8 mouse cellular contexts compared by ENCODE assay signal in genomic region chr11:119546496-119547182, GRCm38 (mm10). TPM values are rescaled to one million over a fixed set of nuclear protein-coding genes. Genes with fewer than 3 reads are reported as not detected.
DNase-seq lines count a peak whose midpoint lies in the region; ATAC-seq and TF ChIP-seq lines count a peak whose summit lies in the region.

No protein-coding gene starts in this region.

- ATAC-seq in forebrain, embryonic 11.5 days (replicated peaks; ENCODE audit: low FRiP score) = no peak
- ATAC-seq in hindbrain, embryonic 13.5 days (ENCODE audit: low FRiP score) = no peak
- ATAC-seq in midbrain, postnatal 0 days (ENCODE audit: low FRiP score) = no peak
- no peak for ATAC-seq in activated CD4-positive, CD25-positive, alpha-beta regulatory T cell, adult 4 months

- no peaks in the 10 kb centered on the region for H3K9me3 ChIP-seq in forebrain, embryonic 11.5 days (ENCODE audit: control insufficient read depth, low read length)
- no peaks in the 10 kb centered on the region for H3K9me3 ChIP-seq in hindbrain, embryonic 13.5 days
- H3K9me3 ChIP-seq in midbrain, postnatal 0 days (ENCODE audit: low read length) = no peaks in the 10 kb centered on the region

- H3K4me1 ChIP-seq in kidney, adult 2 months (ENCODE audit: control insufficient read depth, insufficient read depth, low read length) = no peaks in the 10 kb centered on the region
- H3K4me1 ChIP-seq in forebrain, embryonic 11.5 days (replicated peaks; ENCODE audit: control insufficient read depth, insufficient read depth, low read length) = peaks cover 30% of the 10 kb centered on the region
- H3K4me1 ChIP-seq in hindbrain, embryonic 13.5 days (replicated peaks) = peaks cover 94% of the 10 kb centered on the region
- peaks cover 10% of the 10 kb centered on the region; the same call in 1 of the 2 replicates for H3K4me1 ChIP-seq in midbrain, postnatal 0 days (ENCODE audit: insufficient read depth, low read length)

- TF ChIP-seq CTCF in kidney, adult 2 months (conservative IDR thresholded peaks at IDR 0.05; ENCODE audit: insufficient read depth, insufficient read length, low read depth, low read length) = no peak
- TF ChIP-seq CTCF in midbrain, postnatal 0 days (IDR thresholded peaks at IDR 0.05) = no peak

- WGBS in kidney, adult 2 months = 1% methylated on average over 46 of the region's 46 CpGs
- WGBS in forebrain, embryonic 11.5 days = under 1% methylated on average over 41 of the region's 46 CpGs
- WGBS in hindbrain, embryonic 13.5 days = under 1% methylated on average over 45 of the region's 46 CpGs
- 1% methylated on average over 44 of the region's 46 CpGs for WGBS in midbrain, postnatal 0 days

- peak; percentile 15 for DNase-seq in kidney, adult 18-20 months
- no peak for DNase-seq in kidney, adult 2 months
- DNase-seq in NIH3T3 (ENCODE audit: low read depth) = peak; percentile 37
- DNase-seq in forebrain, embryonic 11.5 days (ENCODE audit: low spot score) = no peak
- DNase-seq in midbrain, postnatal 0 days (ENCODE audit: low spot score) = no peak
- no peak for DNase-seq in thymus, postnatal 14 days

- peaks cover 6% of the 10 kb centered on the region for H3K27me3 ChIP-seq in kidney, adult 2 months (replicated peaks; ENCODE audit: control insufficient read depth, insufficient read depth, low read length)
- peaks cover 63% of the 10 kb centered on the region for H3K27me3 ChIP-seq in forebrain, embryonic 11.5 days (ENCODE audit: control insufficient read depth, insufficient read depth, low read length)
- H3K27me3 ChIP-seq in hindbrain, embryonic 13.5 days = peaks cover 86% of the 10 kb centered on the region
- H3K27me3 ChIP-seq in midbrain, postnatal 0 days (ENCODE audit: insufficient read depth, low read length) = peaks cover 5% of the 10 kb centered on the region; the same call in 1 of the 2 replicates

- H3K4me2 ChIP-seq in forebrain, embryonic 11.5 days (ENCODE audit: low read depth, low read length, severe bottlenecking) = peak overlapping the region; percentile 100
- peak overlapping the region; percentile 98 for H3K4me2 ChIP-seq in hindbrain, embryonic 13.5 days
- peak overlapping the region; percentile 97 for H3K4me2 ChIP-seq in midbrain, postnatal 0 days (ENCODE audit: low read depth, low read length, poor library complexity, severe bottlenecking)

- H3K27ac ChIP-seq in kidney, adult 2 months (ENCODE audit: insufficient read depth, low read depth, low read length) = no peak overlapping the region
- H3K27ac ChIP-seq in forebrain, embryonic 11.5 days (ENCODE audit: low read depth, low read length) = no peak overlapping the region
- peak overlapping the region; percentile 79; the same call in 1 of the 2 replicates for H3K27ac ChIP-seq in hindbrain, embryonic 13.5 days
- no peak overlapping the region for H3K27ac ChIP-seq in midbrain, postnatal 0 days (ENCODE audit: low read depth, low read length)

- no peak for TF ChIP-seq POLR2A in kidney, adult 2 months (IDR thresholded peaks at IDR 0.05; ENCODE audit: low read depth, low read length)

- no peak overlapping the region for H3K4me3 ChIP-seq in kidney, adult 2 months (ENCODE audit: insufficient read depth, low read depth, low read length)
- H3K4me3 ChIP-seq in forebrain, embryonic 11.5 days (ENCODE audit: low read depth, low read length) = peak overlapping the region; percentile 56
- peak overlapping the region; percentile 75 for H3K4me3 ChIP-seq in hindbrain, embryonic 13.5 days
- peak overlapping the region; percentile 75 for H3K4me3 ChIP-seq in midbrain, postnatal 0 days (ENCODE audit: low read depth, low read length)

- H3K36me3 ChIP-seq in kidney, adult 2 months (ENCODE audit: control insufficient read depth, insufficient read depth, low read length) = no peaks in the 10 kb centered on the region
- no peaks in the 10 kb centered on the region for H3K36me3 ChIP-seq in forebrain, embryonic 11.5 days (ENCODE audit: control insufficient read depth, insufficient read depth, low read length)
- peaks cover 5% of the 10 kb centered on the region for H3K36me3 ChIP-seq in hindbrain, embryonic 13.5 days
- H3K36me3 ChIP-seq in midbrain, postnatal 0 days (ENCODE audit: insufficient read depth, low read length) = no peaks in the 10 kb centered on the region

- H3K9ac ChIP-seq in forebrain, embryonic 11.5 days (ENCODE audit: low read length) = peak overlapping the region; percentile 69
- H3K9ac ChIP-seq in hindbrain, embryonic 13.5 days = peak overlapping the region; percentile 92
- peak overlapping the region; percentile 74 for H3K9ac ChIP-seq in midbrain, postnatal 0 days (replicated peaks; ENCODE audit: low read length, poor library complexity, severe bottlenecking)

RNA-seq across cellular contexts. Expression of gene Nptx1, which starts 0.9 kb away (rescaled TPM):
- polyA plus RNA-seq in kidney, adult 2 months (2012; rRNA removed) = 0.08 and 0.10 TPM in 2 replicates
- polyA plus RNA-seq in forebrain, embryonic 11.5 days (2014; fragmentation: Nextera tagmentation; extraction: Ambion mirVana) = 3.2 and 3.3 TPM in 2 replicates
- 12.6 and 15.2 TPM in 2 replicates for polyA plus RNA-seq in hindbrain, embryonic 13.5 days (2015; fragmentation: Nextera tagmentation; extraction: Ambion mirVana)
- total RNA-seq in midbrain, postnatal 0 days (2014; rRNA removed) = 16.3 and 22.4 TPM in 2 replicates
- 7.5 and 7.6 TPM in 2 replicates for polyA plus RNA-seq in midbrain, postnatal 0 days (2015; fragmentation: Nextera tagmentation; extraction: Ambion mirVana)
- not detected for polyA plus RNA-seq in activated CD4-positive, CD25-positive, alpha-beta regulatory T cell, adult 4 months (2017; shearing (Covaris generic))

RNA-seq across cellular contexts. Expression of gene Endov, which starts 55.5 kb away (rescaled TPM):
- polyA plus RNA-seq in kidney, adult 2 months (2012; rRNA removed) = 14.1 TPM in 2 replicates
- polyA plus RNA-seq in forebrain, embryonic 11.5 days (2014; fragmentation: Nextera tagmentation; extraction: Ambion mirVana) = 18.4 and 21.0 TPM in 2 replicates
- polyA plus RNA-seq in hindbrain, embryonic 13.5 days (2015; fragmentation: Nextera tagmentation; extraction: Ambion mirVana) = 15.5 and 20.9 TPM in 2 replicates
- 36.7 and 42.0 TPM in 2 replicates for total RNA-seq in midbrain, postnatal 0 days (2014; rRNA removed)
- polyA plus RNA-seq in midbrain, postnatal 0 days (2015; fragmentation: Nextera tagmentation; extraction: Ambion mirVana) = 13.2 and 13.3 TPM in 2 replicates
- polyA plus RNA-seq in activated CD4-positive, CD25-positive, alpha-beta regulatory T cell, adult 4 months (2017; shearing (Covaris generic)) = 10 to 100 TPM; 11.9 to 15.2 TPM

RNA-seq across cellular contexts. Expression of gene Rptor, which starts 56.1 kb away (rescaled TPM):
- polyA plus RNA-seq in kidney, adult 2 months (2012; rRNA removed) = 20.7 and 23.4 TPM in 2 replicates
- 18.6 and 19.2 TPM in 2 replicates for polyA plus RNA-seq in forebrain, embryonic 11.5 days (2014; fragmentation: Nextera tagmentation; extraction: Ambion mirVana)
- polyA plus RNA-seq in hindbrain, embryonic 13.5 days (2015; fragmentation: Nextera tagmentation; extraction: Ambion mirVana) = 10.2 and 10.6 TPM in 2 replicates
- total RNA-seq in midbrain, postnatal 0 days (2014; rRNA removed) = 64.8 and 65.0 TPM in 2 replicates
- polyA plus RNA-seq in midbrain, postnatal 0 days (2015; fragmentation: Nextera tagmentation; extraction: Ambion mirVana) = 8.5 TPM in 2 replicates
- polyA plus RNA-seq in activated CD4-positive, CD25-positive, alpha-beta regulatory T cell, adult 4 months (2017; shearing (Covaris generic)) = 1 to 10 TPM; 6.1 to 6.6 TPM

Comparison
In these comparisons a context has a peak if more than half of its experiments do, and no peak if none do; other contexts are left out.
1. DNase-seq: peak in kidney, adult 18-20 months (single experiment) and NIH3T3 (single experiment); none in kidney, adult 2 months (single experiment), forebrain, embryonic 11.5 days (single experiment), midbrain, postnatal 0 days (single experiment) and thymus, postnatal 14 days (single experiment).
2. Peak in every context shown above with its lines, with median percentiles within 50 percentile points of each other: H3K4me2 ChIP-seq and H3K9ac ChIP-seq.